Mouse (Mus musculus): Measurements from ENCODE around the gene Xab2.

DNA sequence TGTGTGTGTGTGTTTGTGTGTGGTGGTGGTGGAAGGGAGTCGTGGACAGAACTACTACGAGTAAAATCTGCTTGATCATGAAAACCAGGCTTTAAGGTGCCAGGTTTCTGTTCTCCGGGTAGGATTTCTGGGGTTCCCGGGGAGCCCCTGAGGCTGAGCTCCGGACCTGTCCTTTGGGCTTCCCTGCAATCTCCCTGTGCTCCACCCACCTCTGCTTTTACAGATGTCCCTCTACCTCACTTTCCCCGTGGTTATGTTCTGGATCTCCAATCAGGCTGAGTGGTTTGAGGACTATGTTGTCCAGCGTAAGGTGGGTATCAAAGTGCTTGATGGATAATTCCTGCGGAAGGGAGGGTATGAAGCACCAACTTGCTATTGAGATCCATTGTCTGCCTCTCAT is 1.0 kb upstream of the Xab2 start:
- TF ChIP-seq CTCF (IDR thresholded peaks at IDR 0.05; ENCODE audit: low read depth, low read length): no peak
- no peak for TF ChIP-seq POLR2A (IDR thresholded peaks at IDR 0.05; ENCODE audit: extremely low read depth, insufficient read depth, low read length)
